Mouse (Mus musculus) lung, postnatal 0 days (tissue): Measurements from ENCODE around the gene Lrriq4.

Experiments used
- CTCF ChIP-seq: IDR thresholded peaks from 2 replicates; pipeline ENCODE4 v1.5.1; 2016; ENCODE audit warnings: antibody characterized with exemption, mild to moderate bottlenecking
- EP300 ChIP-seq: IDR thresholded peaks from 2 replicates; pipeline ENCODE4 v1.6.1; 2016; ENCODE audit warnings: antibody characterized with exemption, mild to moderate bottlenecking, control low read depth

DNA sequence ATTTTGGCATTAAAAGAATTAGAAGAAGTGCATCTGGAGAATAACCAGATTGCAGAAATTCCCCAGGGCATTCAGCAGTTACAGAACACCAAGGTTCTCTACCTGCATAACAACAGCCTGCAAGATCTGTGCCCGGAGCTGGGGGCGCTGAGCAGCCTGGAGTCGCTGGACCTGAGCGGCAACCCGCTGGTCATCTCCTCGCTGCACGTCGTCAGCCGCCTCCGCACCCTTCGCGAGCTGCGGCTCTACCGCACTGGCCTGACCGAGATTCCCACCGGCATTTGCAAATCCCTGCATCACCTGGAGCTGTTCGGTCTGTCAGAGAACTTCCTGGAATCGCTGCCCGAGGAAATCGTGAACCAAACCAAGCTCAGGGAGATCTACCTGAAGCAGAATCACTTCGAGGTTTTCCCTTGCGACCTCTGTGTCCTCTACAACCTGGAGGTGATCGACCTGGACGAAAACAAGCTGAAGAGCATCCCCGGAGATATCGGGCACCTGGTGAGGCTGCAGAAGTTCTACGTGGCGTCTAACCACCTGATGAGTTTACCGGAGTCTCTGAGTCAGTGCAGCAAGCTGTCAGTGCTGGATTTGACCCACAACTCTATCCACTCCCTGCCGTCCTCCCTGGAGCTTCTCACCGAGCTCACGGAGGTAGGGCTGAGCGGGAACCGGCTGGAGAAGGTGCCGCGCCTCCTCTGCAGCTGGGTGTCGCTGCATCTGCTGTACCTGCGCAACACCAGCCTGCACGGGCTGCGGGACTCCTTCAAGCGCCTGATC, 5.9 kb downstream of the Lrriq4 start:
- peak; percentile 63 for TF ChIP-seq CTCF
- TF ChIP-seq EP300: no peak
